Mouse (Mus musculus): ENCODE results near the gene Pcsk4.
"Not testable (repeated sequence)": the region's sequence is repeated elsewhere in the genome, so short reads cannot be mapped to it uniquely, and the experiment has no call there.

The Pcsk4 gene

GRCm38 (mm10) chr10:80348244-80348781 lies 19.0 kb upstream of the Pcsk4 start, which contains the start of gene Adamtsl5:
TSS of gene Adamtsl5 (minus strand) at chr10:80348412.
- DNase-seq (ENCODE audit: extremely low read depth, low read depth) = no peak

GRCm38 (mm10) chr10:80347514-80347967 lies 18.2 kb upstream of the Pcsk4 start:
- DNase-seq (ENCODE audit: extremely low read depth, low read depth) = no peak

GRCm38 (mm10) chr10:80345929-80346328 lies 16.6 kb upstream of the Pcsk4 start:
- DNase-seq (ENCODE audit: extremely low read depth, low read depth) = not testable (repeated sequence)

GRCm38 (mm10) chr10:80345122-80345521 lies 15.8 kb upstream of the Pcsk4 start:
- DNase-seq (ENCODE audit: extremely low read depth, low read depth) = no peak

GRCm38 (mm10) chr10:80344131-80344661 lies 14.9 kb upstream of the Pcsk4 start:
- peak; percentile 89 for DNase-seq (ENCODE audit: extremely low read depth, low read depth)

GRCm38 (mm10) chr10:80343425-80343895 lies 14.2 kb upstream of the Pcsk4 start:
- no peak for DNase-seq (ENCODE audit: extremely low read depth, low read depth)

- peak; percentile 88 for DNase-seq (ENCODE audit: extremely low read depth, low read depth)
These were observed 13.6 kb upstream of the Pcsk4 start for GRCm38 (mm10) chr10:80342749-80343424.

GRCm38 (mm10) chr10:80342305-80342748 lies 13.0 kb upstream of the Pcsk4 start:
- no peak for DNase-seq (ENCODE audit: extremely low read depth, low read depth)

GRCm38 (mm10) chr10:80341491-80342304 lies 12.4 kb upstream of the Pcsk4 start:
- no peak for DNase-seq (ENCODE audit: extremely low read depth, low read depth)

GRCm38 (mm10) chr10:80341026-80341425 lies 11.7 kb upstream of the Pcsk4 start:
- no peak for DNase-seq (ENCODE audit: extremely low read depth, low read depth)

- DNase-seq (ENCODE audit: extremely low read depth, low read depth) = peak; percentile 71
These were observed 10.8 kb upstream of the Pcsk4 start for GRCm38 (mm10) chr10:80339941-80340750.

GRCm38 (mm10) chr10:80336263-80336662 lies 7.0 kb upstream of the Pcsk4 start:
- no peak for DNase-seq (ENCODE audit: extremely low read depth, low read depth)

- no peak for DNase-seq (ENCODE audit: extremely low read depth, low read depth)
These were observed 3.3 kb upstream of the Pcsk4 start for GRCm38 (mm10) chr10:80332525-80332989.

- DNase-seq (ENCODE audit: extremely low read depth, low read depth) = no peak
These were observed 2.6 kb upstream of the Pcsk4 start for GRCm38 (mm10) chr10:80331636-80332524.

GRCm38 (mm10) chr10:80330888-80331287 lies 1.6 kb upstream of the Pcsk4 start:
- no peak for DNase-seq (ENCODE audit: extremely low read depth, low read depth)

- DNase-seq (ENCODE audit: extremely low read depth, low read depth) = no peak
These were observed 786 bp upstream of the Pcsk4 start for GRCm38 (mm10) chr10:80330084-80330483.

- DNase-seq (ENCODE audit: extremely low read depth, low read depth) = no peak
These were observed 4.3 kb downstream of the Pcsk4 start for GRCm38 (mm10) chr10:80325045-80325444.

- DNase-seq (ENCODE audit: extremely low read depth, low read depth) = peak; percentile 77
These were observed 4.9 kb downstream of the Pcsk4 start for GRCm38 (mm10) chr10:80324120-80325037.
